Mouse (Mus musculus) limb, embryonic 11.5 days (tissue): Measurements from ENCODE around the gene Plekhh3. TPM values are rescaled to one million over a fixed set of nuclear protein-coding genes. Genes with fewer than 3 reads are reported as not detected.
A peak's percentile ranks its signal among the peaks of the same experiment; 100 is the strongest.

Experiments
- ATAC-seq: fragments of 200-750 bp; cut with Nextera tagmentation; 2 replicates; pipeline ENCODE4 v1.8.0; 2017; ENCODE audit warnings: low read depth; ENCODE audit not compliant: insufficient number of reproducible peaks, low FRiP score, low TSS enrichment
- DNase-seq: peaks from one replicate; pipeline ENCODE4 v3.0.0-alpha.2; 2015; ENCODE audit warnings: low spot score
- H3K27ac ChIP-seq: fragments of 300-500 bp; sonication (generic); replicated peaks from 2 replicates; pipeline ENCODE4 v1.5.1; 2014; ENCODE audit warnings: low read depth, mild to moderate bottlenecking, low read length
- H3K27me3 ChIP-seq: fragments of 300-500 bp; sonication (generic); 2 replicates; pipeline ENCODE4 v1.6.1; 2014; ENCODE audit warnings: mild to moderate bottlenecking, low read length, mixed read lengths; ENCODE audit not compliant: control insufficient read depth, insufficient read depth
- H3K36me3 ChIP-seq: fragments of 300-500 bp; sonication (generic); 2 replicates; pipeline ENCODE4 v1.6.1; 2014; ENCODE audit warnings: mild to moderate bottlenecking, low read length, moderate library complexity, mixed read lengths; ENCODE audit not compliant: control insufficient read depth, insufficient read depth
- H3K4me1 ChIP-seq: fragments of 300-500 bp; sonication (generic); 2 replicates; pipeline ENCODE4 v1.6.1; 2014; ENCODE audit warnings: low read length, mixed read lengths; ENCODE audit not compliant: control insufficient read depth, insufficient read depth
- H3K4me2 ChIP-seq: fragments of 300-500 bp; sonication (generic); 2 replicates; pipeline ENCODE4 v1.6.1; 2014; ENCODE audit warnings: low read depth, mild to moderate bottlenecking, moderate library complexity; ENCODE audit not compliant: severe bottlenecking
- H3K4me3 ChIP-seq: fragments of 300-500 bp; sonication (generic); 2 replicates; pipeline ENCODE4 v1.5.1; 2014; ENCODE audit warnings: low read depth, low read length
- H3K9ac ChIP-seq: fragments of 300-500 bp; sonication (generic); 2 replicates; pipeline ENCODE4 v1.6.1; 2014; ENCODE audit warnings: mild to moderate bottlenecking, low read length
- H3K9me3 ChIP-seq: fragments of 300-500 bp; sonication (generic); 2 replicates; pipeline ENCODE4 v1.6.1; 2016; ENCODE audit warnings: low read length; ENCODE audit not compliant: control insufficient read depth
- WGBS: fragments of 180-500 bp; shearing (Covaris S2); extraction: QIAGEN DNeasy Blood & Tissue Kit; methylation state at CpG from one replicate; pipeline ENCODE4 v1.1.7; 2014; 5-methylcytosine and 5-hydroxymethylcytosine counted together
- polyA plus RNA-seq: library from polyadenylated mRNA; unstranded; fragments of >200 nt; fragmentation: Nextera tagmentation; extraction: Ambion mirVana; gene quantifications from 2 replicates; pipeline ENCODE4 v1.2.1, GENCODE M21; 2014

The Plekhh3 gene
- polyA plus RNA-seq, 1 experiment from 2014 or later: 4.1 TPM

GRCm38 (mm10) chr11:101155728-101156371, 15.3 kb downstream of the Plekhh3 start, which contains the start of gene Tubg2:
Gene Tubg2, plus strand, starts transcription at chr11:101155907.
- Histone ChIP-seq H3K4me1 (peaks cover 8% of the 10 kb centered on the region; the same call in 1 of the 2 replicates), H3K27ac (no peak within 1 kb of the TSS)

DNA sequence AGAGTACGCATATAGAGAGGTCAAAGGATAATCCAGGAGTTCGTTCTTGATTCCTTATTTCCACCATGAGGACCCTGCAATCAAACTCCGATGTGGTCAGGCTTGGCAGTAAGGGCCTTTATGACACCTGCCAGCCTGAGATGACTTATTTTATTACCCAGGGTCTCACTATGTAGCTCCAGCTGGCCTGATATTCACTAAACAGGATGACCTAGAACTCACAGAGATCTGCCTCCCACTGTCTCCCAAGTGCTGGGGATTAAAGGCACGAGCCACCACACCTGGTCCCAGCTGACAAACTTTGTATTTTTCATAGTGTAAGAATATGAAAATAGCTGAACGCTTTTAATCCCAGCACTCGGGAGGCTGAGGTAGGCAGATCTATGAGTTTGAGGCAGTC, 16.0 kb downstream of the Plekhh3 start:
- ATAC-seq (no peak), DNase-seq (no peak)
- WGBS: 65% methylated on average over 6 of the region's 6 CpGs
- Histone ChIP-seq H3K4me1 (peaks cover 8% of the 10 kb centered on the region; the same call in 1 of the 2 replicates), H3K36me3 (no peaks in the 10 kb centered on the region), H3K27me3 (no peaks in the 10 kb centered on the region), H3K9me3 (no peaks in the 10 kb centered on the region), H3K27ac (no peak overlapping the region), H3K4me2 (no peak overlapping the region; the same call in 1 of the 2 replicates), H3K4me3 (no peak overlapping the region), H3K9ac (no peak overlapping the region)

More at GRCm38 (mm10) chr11:101155728-101156371, 15.3 kb downstream of the Plekhh3 start, which contains the start of gene Tubg2:
- 0 out of 2 replicates have a peak, but pooled peaks have one; percentile 63 for ATAC-seq
- no peaks in the 10 kb centered on the region for H3K27me3 ChIP-seq
- H3K9ac ChIP-seq: peak within 1 kb of the TSS; percentile 62
- H3K9me3 ChIP-seq: no peaks in the 10 kb centered on the region
- WGBS: 1% methylated on average over 36 of the region's 36 CpGs
- H3K4me3 ChIP-seq: peak within 1 kb of the TSS; percentile 41
- peak; percentile 73 for DNase-seq
- peak within 1 kb of the TSS; percentile 80 for H3K4me2 ChIP-seq
- H3K36me3 ChIP-seq: no peaks in the 10 kb centered on the region

DNA sequence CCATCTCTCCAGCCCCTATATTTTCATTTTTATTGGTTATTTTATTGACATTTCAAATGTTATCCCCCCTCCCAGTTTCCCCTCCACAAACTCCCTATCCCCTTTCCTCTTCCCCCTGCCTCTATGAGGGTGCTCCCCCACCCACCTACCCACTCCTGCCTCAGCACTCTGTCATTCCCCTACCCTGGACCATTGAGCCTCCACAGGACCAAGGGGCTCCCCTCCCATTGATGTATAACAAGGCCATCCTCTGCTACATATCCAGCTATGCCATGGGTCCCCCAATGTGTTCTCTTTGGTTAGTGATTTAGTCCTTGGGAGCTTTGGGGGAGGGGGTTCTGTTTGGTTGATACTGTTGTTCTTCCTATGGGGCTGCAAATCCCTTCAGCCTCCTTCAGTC, 16.5 kb downstream of the Plekhh3 start:
- Histone ChIP-seq H3K4me3 (no peak overlapping the region), H3K27me3 (no peaks in the 10 kb centered on the region), H3K36me3 (no peaks in the 10 kb centered on the region), H3K9me3 (no peaks in the 10 kb centered on the region), H3K27ac (no peak overlapping the region), H3K4me1 (peaks cover 8% of the 10 kb centered on the region; the same call in 1 of the 2 replicates), H3K4me2 (no peak overlapping the region), H3K9ac (no peak overlapping the region)
- ATAC-seq: no peak
- DNase-seq: no peak

DNA sequence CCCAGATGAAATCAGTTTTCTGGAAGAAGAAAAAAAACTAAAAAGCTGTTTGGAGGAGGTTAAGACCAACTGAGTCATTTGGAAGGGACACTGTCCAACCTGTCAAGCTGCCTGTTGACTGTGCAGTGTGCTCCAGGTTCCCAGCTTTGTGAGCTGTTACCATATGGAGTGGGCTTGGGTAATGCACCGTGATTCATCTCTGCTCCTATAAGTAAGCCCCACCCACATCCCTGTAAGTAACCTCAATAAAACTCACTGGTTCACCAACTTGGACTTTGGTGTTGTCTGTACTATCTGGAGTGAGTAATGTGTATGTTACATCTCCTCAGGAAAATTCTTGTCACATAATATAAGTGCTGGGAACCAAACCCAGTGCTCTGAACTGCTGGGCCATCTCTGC, 18.3 kb downstream of the Plekhh3 start:
- no peaks in the 10 kb centered on the region for H3K9me3 ChIP-seq
- no peak overlapping the region for H3K27ac ChIP-seq
- no peak overlapping the region for H3K9ac ChIP-seq
- WGBS: 82% methylated on average over 1 of the region's 1 CpGs
- H3K4me3 ChIP-seq: no peak overlapping the region
- H3K4me1 ChIP-seq: peaks cover 17% of the 10 kb centered on the region
- no peaks in the 10 kb centered on the region for H3K27me3 ChIP-seq
- ATAC-seq: no peak
- H3K4me2 ChIP-seq: no peak overlapping the region
- no peak for DNase-seq
- no peaks in the 10 kb centered on the region for H3K36me3 ChIP-seq

DNA sequence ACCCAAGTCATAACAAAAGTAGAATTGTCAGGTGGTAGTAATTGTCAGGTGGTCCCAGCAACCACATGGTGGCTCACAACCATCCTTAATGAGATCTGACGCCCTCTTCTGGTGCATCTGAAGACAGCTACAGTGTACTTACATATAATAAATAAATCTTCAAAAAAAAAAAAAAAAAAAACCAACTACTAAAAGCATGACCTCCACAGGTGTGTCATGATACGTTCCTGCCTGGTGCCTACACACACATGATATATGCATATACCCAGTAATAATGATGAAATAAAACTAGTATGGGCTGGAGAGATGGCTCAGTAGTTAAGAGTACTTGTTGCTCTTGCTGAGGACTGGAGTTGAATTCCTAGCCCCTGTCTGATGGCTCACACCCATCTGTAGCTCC, 20.1 kb downstream of the Plekhh3 start:
- WGBS: 53% methylated on average over 2 of the region's 2 CpGs
- Histone ChIP-seq H3K4me2 (no peak overlapping the region), H3K9ac (no peak overlapping the region), H3K4me3 (no peak overlapping the region), H3K4me1 (peaks cover 16% of the 10 kb centered on the region), H3K27me3 (no peaks in the 10 kb centered on the region), H3K27ac (no peak overlapping the region), H3K36me3 (no peaks in the 10 kb centered on the region), H3K9me3 (no peaks in the 10 kb centered on the region)
- ATAC-seq (no peak), DNase-seq (no peak)

DNA sequence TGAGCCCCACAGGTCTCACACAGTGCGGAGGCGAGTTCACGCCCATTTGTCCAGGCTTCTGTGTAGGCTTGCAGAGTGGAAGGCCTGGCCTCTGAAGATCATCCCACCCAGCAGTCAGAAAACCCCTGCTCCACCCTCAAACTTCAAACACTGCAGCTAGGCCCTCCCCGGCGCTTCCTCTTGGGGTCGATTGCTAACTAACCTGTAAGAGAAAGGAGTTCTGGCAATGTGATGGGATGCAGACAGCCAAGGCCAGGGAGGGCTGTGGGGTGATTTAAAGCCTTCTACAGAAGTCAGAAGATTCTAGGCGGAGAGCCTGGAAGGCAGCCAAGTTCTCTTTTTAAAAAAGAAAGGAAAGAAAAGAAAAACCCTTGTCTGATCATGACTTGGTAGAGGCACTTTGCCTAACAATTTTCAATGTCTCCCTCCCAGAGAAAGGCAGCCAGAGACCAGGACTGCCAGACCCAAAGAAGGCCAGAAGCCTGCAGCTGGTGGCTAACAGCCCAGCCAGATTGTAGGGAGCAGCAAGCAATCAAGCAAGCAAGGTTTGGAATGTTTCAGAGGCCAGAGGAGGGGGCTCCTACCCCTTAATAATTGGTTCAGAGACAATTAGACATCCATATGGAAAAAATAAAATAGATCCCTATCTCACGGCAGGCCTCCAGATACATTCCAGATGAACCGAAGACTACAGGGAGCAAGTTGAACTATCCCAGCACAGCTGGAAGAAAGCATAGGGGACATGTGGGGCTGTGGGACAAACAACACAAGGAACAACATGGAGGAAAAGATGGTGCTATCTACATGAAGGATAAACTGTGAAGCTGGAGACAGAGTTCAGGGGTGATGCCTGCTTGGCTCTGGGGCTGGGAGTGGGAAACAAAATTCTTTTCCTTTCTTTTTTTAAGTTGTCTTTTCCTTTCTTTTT, 21.7 kb downstream of the Plekhh3 start:
- no peak for ATAC-seq
- 28% methylated on average over 9 of the region's 9 CpGs for WGBS

GRCm38 (mm10) chr11:101148751-101149150, 22.4 kb downstream of the Plekhh3 start:
- 0 out of 2 replicates have a peak overlapping the region, but pooled peaks have one; percentile 16 for H3K4me2 ChIP-seq
- H3K4me1 ChIP-seq: peaks cover 14% of the 10 kb centered on the region
- WGBS: 65% methylated on average over 10 of the region's 10 CpGs
- H3K27me3 ChIP-seq: no peaks in the 10 kb centered on the region
- H3K9ac ChIP-seq: no peak overlapping the region; the same call in 1 of the 2 replicates
- ATAC-seq (no peak), DNase-seq (no peak)
- no peaks in the 10 kb centered on the region for H3K36me3 ChIP-seq
- H3K9me3 ChIP-seq: no peaks in the 10 kb centered on the region
- 0 out of 2 replicates have a peak overlapping the region, but pooled peaks have one; percentile 16 for H3K27ac ChIP-seq
- H3K4me3 ChIP-seq: no peak overlapping the region

More for the DNA sequence above, 21.7 kb downstream of the Plekhh3 start:
- H3K9me3 ChIP-seq: no peaks in the 10 kb centered on the region
- DNase-seq: no peak
- H3K4me3 ChIP-seq: no peak overlapping the region
- no peaks in the 10 kb centered on the region for H3K27me3 ChIP-seq
- peak overlapping the region; percentile 16; the same call in 1 of the 2 replicates for H3K4me2 ChIP-seq
- no peaks in the 10 kb centered on the region for H3K36me3 ChIP-seq
- peak overlapping the region; percentile 16; the same call in 1 of the 2 replicates for H3K27ac ChIP-seq
- peaks cover 11% of the 10 kb centered on the region for H3K4me1 ChIP-seq
- H3K9ac ChIP-seq: peak overlapping the region; percentile 36; the same call in 1 of the 2 replicates

GRCm38 (mm10) chr11:101146377-101146776, 24.8 kb downstream of the Plekhh3 start:
- Histone ChIP-seq H3K9me3 (no peaks in the 10 kb centered on the region), H3K4me2 (no peak overlapping the region), H3K27me3 (no peaks in the 10 kb centered on the region), H3K36me3 (no peaks in the 10 kb centered on the region), H3K27ac (no peak overlapping the region), H3K4me3 (no peak overlapping the region), H3K9ac (no peak overlapping the region), H3K4me1 (peaks cover 16% of the 10 kb centered on the region)
- ATAC-seq: no peak
- WGBS: 27% methylated on average over 10 of the region's 10 CpGs
- DNase-seq: peak; percentile 60
